Mouse (Mus musculus): ENCODE results near the gene Tmem44. TPM values are rescaled to one million over a fixed set of nuclear protein-coding genes. Genes with fewer than 3 reads are reported as not detected.

Tmem44 gene
- polyA plus RNA-seq, 2 experiments = 16.9 to 39.4 TPM

- WGBS = 86% methylated on average over 6 of the region's 6 CpGs
- DNase-seq (ENCODE audit: low spot score) = no peak
Observed at GRCm38 (mm10) chr16:30542826-30543225, 7.8 kb downstream of the Tmem44 start.

GRCm38 (mm10) chr16:30540107-30541001, 10.3 kb downstream of the Tmem44 start:
- no peak for ATAC-seq (ENCODE audit: low FRiP score, low read depth)
- H3K36me3 ChIP-seq (ENCODE audit: control insufficient read depth, insufficient read depth, low read length) = peaks cover 4% of the 10 kb centered on the region
- no peak for DNase-seq (ENCODE audit: low spot score)
- 66% methylated on average over 19 of the region's 20 CpGs for WGBS
- H3K9ac ChIP-seq (ENCODE audit: low read depth, low read length, severe bottlenecking) = 0 out of 2 replicates have a peak overlapping the region, but pooled peaks have one; percentile 7
- no peaks in the 10 kb centered on the region for H3K9me3 ChIP-seq (ENCODE audit: control insufficient read depth, low read length)
- no peaks in the 10 kb centered on the region for H3K27me3 ChIP-seq (ENCODE audit: control insufficient read depth, insufficient read depth, low read length)
- H3K4me3 ChIP-seq (replicated peaks; ENCODE audit: low read length) = peak overlapping the region; percentile 24
- H3K4me2 ChIP-seq (replicated peaks; ENCODE audit: low read depth, low read length, severe bottlenecking) = peak overlapping the region; percentile 31
- TF ChIP-seq POLR2A (IDR thresholded peaks at IDR 0.05; ENCODE audit: borderline replicate concordance, extremely low read depth, insufficient read depth, insufficient read length) = no peak
- no peak overlapping the region for H3K27ac ChIP-seq (replicated peaks; ENCODE audit: low read depth, low read length)
- H3K4me1 ChIP-seq (ENCODE audit: control insufficient read depth, insufficient read depth, low read length) = no peaks in the 10 kb centered on the region

More at GRCm38 (mm10) chr16:30542826-30543225, 7.8 kb downstream of the Tmem44 start:
- Histone ChIP-seq H3K27ac (replicated peaks; ENCODE audit: low read depth, low read length) (no peak overlapping the region), H3K4me3 (replicated peaks; ENCODE audit: low read length) (no peak overlapping the region), H3K4me1 (ENCODE audit: control insufficient read depth, insufficient read depth, low read length) (no peaks in the 10 kb centered on the region), H3K9me3 (ENCODE audit: control insufficient read depth, low read length) (no peaks in the 10 kb centered on the region), H3K9ac (ENCODE audit: low read depth, low read length, severe bottlenecking) (no peak overlapping the region), H3K36me3 (ENCODE audit: control insufficient read depth, insufficient read depth, low read length) (peaks cover 14% of the 10 kb centered on the region), H3K27me3 (ENCODE audit: control insufficient read depth, insufficient read depth, low read length) (no peaks in the 10 kb centered on the region), H3K4me2 (replicated peaks; ENCODE audit: low read depth, low read length, severe bottlenecking) (no peak overlapping the region)
- no peak for ATAC-seq (ENCODE audit: low FRiP score, low read depth)
- no peak for TF ChIP-seq POLR2A (IDR thresholded peaks at IDR 0.05; ENCODE audit: borderline replicate concordance, extremely low read depth, insufficient read depth, insufficient read length)

- Histone ChIP-seq H3K27me3 (ENCODE audit: control insufficient read depth, insufficient read depth, low read length) (no peaks in the 10 kb centered on the region), H3K27ac (replicated peaks; ENCODE audit: low read depth, low read length) (no peak overlapping the region), H3K4me2 (replicated peaks; ENCODE audit: low read depth, low read length, severe bottlenecking) (no peak overlapping the region), H3K4me1 (ENCODE audit: control insufficient read depth, insufficient read depth, low read length) (no peaks in the 10 kb centered on the region), H3K36me3 (ENCODE audit: control insufficient read depth, insufficient read depth, low read length) (no peaks in the 10 kb centered on the region; the same call in 1 of the 2 replicates), H3K9ac (ENCODE audit: low read depth, low read length, severe bottlenecking) (no peak overlapping the region), H3K4me3 (replicated peaks; ENCODE audit: low read length) (no peak overlapping the region), H3K9me3 (ENCODE audit: control insufficient read depth, low read length) (no peaks in the 10 kb centered on the region)
- no peak for ATAC-seq (ENCODE audit: low FRiP score, low read depth)
- DNase-seq (ENCODE audit: low spot score) = no peak
- no peak for TF ChIP-seq POLR2A (IDR thresholded peaks at IDR 0.05; ENCODE audit: borderline replicate concordance, extremely low read depth, insufficient read depth, insufficient read length)
- 27% methylated on average over 10 of the region's 10 CpGs for WGBS
Observed at GRCm38 (mm10) chr16:30539433-30539832, 11.2 kb downstream of the Tmem44 start.

- no peak overlapping the region for H3K4me3 ChIP-seq (replicated peaks; ENCODE audit: low read length)
- ATAC-seq (ENCODE audit: low FRiP score, low read depth) (no peak), DNase-seq (ENCODE audit: low spot score) (no peak)
- H3K27ac ChIP-seq (replicated peaks; ENCODE audit: low read depth, low read length) = no peak overlapping the region
- 85% methylated on average over 1 of the region's 1 CpGs for WGBS
- no peak overlapping the region for H3K4me2 ChIP-seq (replicated peaks; ENCODE audit: low read depth, low read length, severe bottlenecking)
- no peak for TF ChIP-seq POLR2A (IDR thresholded peaks at IDR 0.05; ENCODE audit: borderline replicate concordance, extremely low read depth, insufficient read depth, insufficient read length)
- H3K9ac ChIP-seq (ENCODE audit: low read depth, low read length, severe bottlenecking) = no peak overlapping the region
- H3K36me3 ChIP-seq (ENCODE audit: control insufficient read depth, insufficient read depth, low read length) = no peaks in the 10 kb centered on the region
- H3K9me3 ChIP-seq (ENCODE audit: control insufficient read depth, low read length) = no peaks in the 10 kb centered on the region
- H3K27me3 ChIP-seq (ENCODE audit: control insufficient read depth, insufficient read depth, low read length) = no peaks in the 10 kb centered on the region
- no peaks in the 10 kb centered on the region for H3K4me1 ChIP-seq (ENCODE audit: control insufficient read depth, insufficient read depth, low read length)
Observed at GRCm38 (mm10) chr16:30535075-30535474, 15.6 kb downstream of the Tmem44 start.

- TF ChIP-seq POLR2A (IDR thresholded peaks at IDR 0.05; ENCODE audit: borderline replicate concordance, extremely low read depth, insufficient read depth, insufficient read length) = no peak
- ATAC-seq (ENCODE audit: low FRiP score, low read depth) = no peak
- no peaks in the 10 kb centered on the region for H3K27me3 ChIP-seq (ENCODE audit: control insufficient read depth, insufficient read depth, low read length)
- H3K4me2 ChIP-seq (replicated peaks; ENCODE audit: low read depth, low read length, severe bottlenecking) = no peak overlapping the region
- DNase-seq (ENCODE audit: low spot score) = no peak
- no peak overlapping the region for H3K9ac ChIP-seq (ENCODE audit: low read depth, low read length, severe bottlenecking)
- no peaks in the 10 kb centered on the region for H3K4me1 ChIP-seq (ENCODE audit: control insufficient read depth, insufficient read depth, low read length)
- H3K27ac ChIP-seq (replicated peaks; ENCODE audit: low read depth, low read length) = no peak overlapping the region
- WGBS = 44% methylated on average over 4 of the region's 4 CpGs
- H3K36me3 ChIP-seq (ENCODE audit: control insufficient read depth, insufficient read depth, low read length) = peaks cover 3% of the 10 kb centered on the region; the same call in 1 of the 2 replicates
- H3K4me3 ChIP-seq (replicated peaks; ENCODE audit: low read length) = no peak overlapping the region
- no peaks in the 10 kb centered on the region for H3K9me3 ChIP-seq (ENCODE audit: control insufficient read depth, low read length)
Observed at GRCm38 (mm10) chr16:30533592-30533991, 17.1 kb downstream of the Tmem44 start.
